Mouse (Mus musculus) cortical plate, adult 2 months (tissue): Measurements from ENCODE around the gene Slc48a1.

ENCODE experiments used
- CTCF ChIP-seq: fragments of 200-500 bp; IDR thresholded peaks from 2 replicates; pipeline ENCODE4 v1.5.1; 2011; ENCODE audit warnings: mild to moderate bottlenecking, control low read depth, low read length; ENCODE audit not compliant: insufficient read depth; ENCODE audit errors: extremely low read depth
- POLR2A ChIP-seq: fragments of 200-500 bp; IDR thresholded peaks from 2 replicates; pipeline ENCODE4 v1.6.1; 2011; ENCODE audit warnings: mild to moderate bottlenecking, low read length, control low read depth; ENCODE audit not compliant: insufficient read depth; ENCODE audit errors: extremely low read depth

DNA sequence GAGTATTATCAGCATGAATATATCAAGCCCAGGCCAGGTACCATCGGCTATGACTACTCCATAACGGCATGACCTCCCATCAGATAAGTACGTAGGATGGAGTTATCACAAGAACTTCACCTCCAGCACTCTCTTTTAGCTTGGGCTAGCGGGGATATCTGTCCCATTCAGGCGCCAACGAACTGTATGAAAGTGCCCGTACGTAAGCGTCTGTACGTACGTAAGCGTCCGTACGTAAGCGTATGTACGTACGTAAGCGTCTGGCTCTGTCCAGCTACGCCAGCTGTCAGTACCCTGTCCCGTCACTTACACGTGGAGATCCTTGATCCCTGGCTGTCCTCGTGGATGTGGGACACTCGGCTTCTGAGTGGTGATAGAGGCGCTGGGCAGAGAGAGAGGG lies 31.6 kb upstream of the Slc48a1 start:
- TF ChIP-seq CTCF = no peak
- no peak for TF ChIP-seq POLR2A
